ENCODE assay signal across 9 mouse cellular contexts in the genomic region with DNA sequence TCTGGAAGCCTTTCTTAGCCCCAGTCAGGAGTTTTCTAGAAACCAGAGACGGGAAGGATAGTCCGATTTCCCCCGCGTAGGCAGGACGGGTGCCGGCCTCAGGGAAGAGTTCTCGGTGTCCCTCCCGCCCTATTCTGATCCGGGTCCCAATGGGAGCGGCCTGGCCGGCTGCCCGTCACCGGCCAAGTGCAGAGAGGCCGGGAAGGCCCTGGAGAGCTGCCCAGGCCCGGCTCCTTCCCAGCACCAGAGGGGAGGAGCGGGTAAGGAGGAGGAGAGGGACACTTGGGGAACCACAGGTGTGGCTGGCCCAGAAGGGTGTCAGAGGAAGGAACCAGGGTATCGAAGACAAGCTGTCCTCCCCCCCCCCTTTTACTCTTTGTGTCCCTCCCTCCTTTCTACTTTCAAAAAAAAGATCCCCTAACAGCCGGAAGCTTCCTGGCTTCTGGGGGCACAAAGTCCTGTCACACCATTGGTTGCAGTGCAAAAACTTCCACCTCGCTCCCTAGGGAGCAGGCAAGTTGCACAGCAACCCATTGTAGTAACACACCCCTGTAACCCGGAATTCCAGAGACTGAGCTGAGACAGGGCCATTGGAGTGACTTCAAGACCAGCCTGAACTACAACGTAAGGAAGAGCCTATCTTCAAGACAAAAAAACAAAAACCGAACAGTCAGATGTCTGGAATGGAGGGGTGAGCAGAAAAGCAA. TPM values are rescaled to one million over a fixed set of nuclear protein-coding genes. Genes with fewer than 3 reads are reported as not detected.
DNase-seq lines count a peak whose midpoint lies in the region; ATAC-seq and TF ChIP-seq lines count a peak whose summit lies in the region.
"Had no signal": no experiment of that assay in that cellular context is flagged by ENCODE, and none has a peak within 500 bp of the region (broad histone marks: within the 10 kb centered on the region; RNA-seq: fewer than 3 reads in every experiment).

No protein-coding gene starts in this region.

- no peak overlapping the region for H3K9ac ChIP-seq in forebrain, postnatal 0 days
- H3K9ac ChIP-seq in hindbrain, embryonic 12.5 days: peak overlapping the region; percentile 38; the same call in 1 of the 2 replicates
- H3K9ac ChIP-seq in neural tube, embryonic 15.5 days (replicated peaks): no peak overlapping the region

- H3K27ac ChIP-seq in forebrain, postnatal 0 days (ENCODE audit: low read depth, low read length): no peak overlapping the region
- H3K27ac ChIP-seq in hindbrain, embryonic 12.5 days: no peak overlapping the region
- H3K27ac ChIP-seq in neural tube, embryonic 15.5 days (replicated peaks): no peak overlapping the region

- no peaks in the 10 kb centered on the region for H3K27me3 ChIP-seq in forebrain, postnatal 0 days (ENCODE audit: insufficient read depth, low read length)
- peaks cover 88% of the 10 kb centered on the region for H3K27me3 ChIP-seq in hindbrain, embryonic 12.5 days
- H3K27me3 ChIP-seq in neural tube, embryonic 15.5 days (replicated peaks): peaks cover 77% of the 10 kb centered on the region

- WGBS in forebrain, postnatal 0 days: 13% methylated on average over 22 of the region's 22 CpGs
- 16% methylated on average over 21 of the region's 22 CpGs for WGBS in hindbrain, embryonic 12.5 days
- 16% methylated on average over 22 of the region's 22 CpGs for WGBS in neural tube, embryonic 15.5 days

- H3K36me3 ChIP-seq in forebrain, postnatal 0 days (ENCODE audit: insufficient read depth): no peaks in the 10 kb centered on the region
- H3K36me3 ChIP-seq in hindbrain, embryonic 12.5 days: no peaks in the 10 kb centered on the region
- H3K36me3 ChIP-seq in neural tube, embryonic 15.5 days: no peaks in the 10 kb centered on the region

- peak; percentile 55 for DNase-seq in layer of hippocampus, adult 11-12 months (ENCODE audit: low spot score)
- no peak for DNase-seq in layer of hippocampus, adult 9-10 months (ENCODE audit: low spot score)
- peak; percentile 89 for DNase-seq in adrenal gland, postnatal 25 days
- peak; percentile 26 for DNase-seq in forebrain, postnatal 0 days
- peak; percentile 44 to 67 for DNase-seq in layer of hippocampus, postnatal 10 days (ENCODE audit: low spot score in 2 of 2)
- DNase-seq in T-cell, adult 2 months (ENCODE audit: low spot score): no peak

- no peaks in the 10 kb centered on the region for H3K9me3 ChIP-seq in forebrain, postnatal 0 days (ENCODE audit: low read length)
- no peaks in the 10 kb centered on the region for H3K9me3 ChIP-seq in hindbrain, embryonic 12.5 days (replicated peaks)
- H3K9me3 ChIP-seq in neural tube, embryonic 15.5 days (replicated peaks): no peaks in the 10 kb centered on the region

- ATAC-seq in forebrain, postnatal 0 days: no peak
- no peak for ATAC-seq in hindbrain, embryonic 12.5 days (ENCODE audit: low FRiP score)
- no peak for ATAC-seq in neural tube, embryonic 15.5 days (ENCODE audit: low FRiP score)

- H3K4me3 ChIP-seq in forebrain, postnatal 0 days (ENCODE audit: low read depth, low read length): 0 out of 2 replicates have a peak overlapping the region, but pooled peaks have one; percentile 3
- no peak overlapping the region for H3K4me3 ChIP-seq in hindbrain, embryonic 12.5 days
- H3K4me3 ChIP-seq in neural tube, embryonic 15.5 days (replicated peaks): 0 out of 2 replicates have a peak overlapping the region, but pooled peaks have one; percentile 6

- no peak for TF ChIP-seq CTCF in forebrain, postnatal 0 days (IDR thresholded peaks at IDR 0.05; ENCODE audit: low read depth)

- 0 out of 2 replicates have a peak, but pooled peaks cover 3% of the 10 kb centered on the region for H3K4me1 ChIP-seq in forebrain, postnatal 0 days (ENCODE audit: insufficient read depth)
- peaks cover 17% of the 10 kb centered on the region for H3K4me1 ChIP-seq in hindbrain, embryonic 12.5 days
- H3K4me1 ChIP-seq in neural tube, embryonic 15.5 days: peaks cover 21% of the 10 kb centered on the region

- H3K4me2 ChIP-seq in forebrain, postnatal 0 days (ENCODE audit: low read depth): peak overlapping the region; percentile 26
- peak overlapping the region; percentile 30 for H3K4me2 ChIP-seq in hindbrain, embryonic 12.5 days (replicated peaks)
- peak overlapping the region; percentile 43 for H3K4me2 ChIP-seq in neural tube, embryonic 15.5 days

RNA-seq across cellular contexts. Expression of a gene that starts 0.8 kb away (rescaled TPM):
- total RNA-seq in adrenal gland, postnatal 25 days (2021): not detected in 2 replicates
- total RNA-seq in forebrain, postnatal 0 days (2014; rRNA removed): 0.15 and 0.33 TPM in 2 replicates
- 0.15 and 0.29 TPM in 2 replicates for polyA plus RNA-seq in forebrain, postnatal 0 days (2015; fragmentation: Nextera tagmentation; extraction: Ambion mirVana)
- 0.22 TPM in 1 of 2 replicates, not detected in the other for polyA plus RNA-seq in hindbrain, embryonic 12.5 days (2016; fragmentation: Nextera tagmentation; extraction: Ambion mirVana)
- total RNA-seq in layer of hippocampus, postnatal 10 days (2021): under 1 TPM; 0.11 to 0.18 TPM
- 0.14 and 0.36 TPM in 2 replicates for polyA plus RNA-seq in neural tube, embryonic 15.5 days (2015; fragmentation: Nextera tagmentation; extraction: Ambion mirVana)
- total RNA-seq: hematopoietic stem cell, adult 5-6 weeks had no signal

RNA-seq across cellular contexts. Expression of a gene that starts 6.6 kb away (rescaled TPM):
- 0.43 TPM in 1 of 2 replicates, not detected in the other for total RNA-seq in adrenal gland, postnatal 25 days (2021)
- total RNA-seq in forebrain, postnatal 0 days (2014; rRNA removed): 0.05 TPM in 1 of 2 replicates, not detected in the other
- polyA plus RNA-seq in forebrain, postnatal 0 days (2015; fragmentation: Nextera tagmentation; extraction: Ambion mirVana): not detected in 2 replicates
- 0.08 and 0.10 TPM in 2 replicates for polyA plus RNA-seq in hindbrain, embryonic 12.5 days (2016; fragmentation: Nextera tagmentation; extraction: Ambion mirVana)
- total RNA-seq in layer of hippocampus, postnatal 10 days (2021): under 1 TPM in 1 of 2 experiments, not detected in 1; 0.11 TPM
- polyA plus RNA-seq in neural tube, embryonic 15.5 days (2015; fragmentation: Nextera tagmentation; extraction: Ambion mirVana): 7.5 TPM in 1 of 2 replicates, not detected in the other
- total RNA-seq: hematopoietic stem cell, adult 5-6 weeks had no signal

RNA-seq across cellular contexts. Expression of a gene that starts 23.4 kb away (rescaled TPM):
- total RNA-seq in adrenal gland, postnatal 25 days (2021): 14.2 and 22.6 TPM in 2 replicates
- 14.1 and 16.2 TPM in 2 replicates for total RNA-seq in forebrain, postnatal 0 days (2014; rRNA removed)
- polyA plus RNA-seq in forebrain, postnatal 0 days (2015; fragmentation: Nextera tagmentation; extraction: Ambion mirVana): 14.2 and 14.3 TPM in 2 replicates
- polyA plus RNA-seq in hindbrain, embryonic 12.5 days (2016; fragmentation: Nextera tagmentation; extraction: Ambion mirVana): 72.1 and 73.5 TPM in 2 replicates
- 10 to 100 TPM; 10.3 to 13.6 TPM for total RNA-seq in layer of hippocampus, postnatal 10 days (2021)
- polyA plus RNA-seq in neural tube, embryonic 15.5 days (2015; fragmentation: Nextera tagmentation; extraction: Ambion mirVana): 18.8 and 38.9 TPM in 2 replicates

RNA-seq across cellular contexts. Expression of a gene that starts 28.5 kb away (rescaled TPM):
- 133 and 140 TPM in 2 replicates for total RNA-seq in adrenal gland, postnatal 25 days (2021)
- total RNA-seq in forebrain, postnatal 0 days (2014; rRNA removed): 44.1 and 45.9 TPM in 2 replicates
- polyA plus RNA-seq in forebrain, postnatal 0 days (2015; fragmentation: Nextera tagmentation; extraction: Ambion mirVana): 49.9 and 51.1 TPM in 2 replicates
- 71.5 and 75.8 TPM in 2 replicates for polyA plus RNA-seq in hindbrain, embryonic 12.5 days (2016; fragmentation: Nextera tagmentation; extraction: Ambion mirVana)
- 10 to 100 TPM; 58.3 to 67.3 TPM for total RNA-seq in layer of hippocampus, postnatal 10 days (2021)
- 54.0 and 62.0 TPM in 2 replicates for polyA plus RNA-seq in neural tube, embryonic 15.5 days (2015; fragmentation: Nextera tagmentation; extraction: Ambion mirVana)

RNA-seq across cellular contexts. Expression of a gene that starts 28.9 kb away (rescaled TPM):
- 12.3 and 17.5 TPM in 2 replicates for total RNA-seq in adrenal gland, postnatal 25 days (2021)
- 21.1 and 22.0 TPM in 2 replicates for total RNA-seq in forebrain, postnatal 0 days (2014; rRNA removed)
- 23.1 and 27.2 TPM in 2 replicates for polyA plus RNA-seq in forebrain, postnatal 0 days (2015; fragmentation: Nextera tagmentation; extraction: Ambion mirVana)
- 25.2 and 26.0 TPM in 2 replicates for polyA plus RNA-seq in hindbrain, embryonic 12.5 days (2016; fragmentation: Nextera tagmentation; extraction: Ambion mirVana)
- total RNA-seq in layer of hippocampus, postnatal 10 days (2021): 10 to 100 TPM; 27.6 to 33.3 TPM
- 22.6 and 23.2 TPM in 2 replicates for polyA plus RNA-seq in neural tube, embryonic 15.5 days (2015; fragmentation: Nextera tagmentation; extraction: Ambion mirVana)
- total RNA-seq: hematopoietic stem cell, adult 5-6 weeks had no signal

Comparison
In these comparisons a context has a peak if more than half of its experiments do, and no peak if none do; other contexts are left out.
1. DNase-seq: peak in layer of hippocampus, adult 11-12 months (single experiment), adrenal gland, postnatal 25 days (single experiment), forebrain, postnatal 0 days (single experiment) and layer of hippocampus, postnatal 10 days (2 of 2); none in layer of hippocampus, adult 9-10 months (single experiment) and T-cell, adult 2 months (single experiment).
2. Peak in every context shown above with its lines, with median percentiles within 50 percentile points of each other: H3K4me2 ChIP-seq.